Mouse (Mus musculus): Measurements from ENCODE around the gene Lrrc61. TPM values are rescaled to one million over a fixed set of nuclear protein-coding genes. Genes with fewer than 3 reads are reported as not detected.

Lrrc61 gene
- polyA plus RNA-seq, 1 experiment from 2014 or later, result 7.6 TPM

- no peak overlapping the region for H3K4me2 ChIP-seq
- no peak overlapping the region for H3K9ac ChIP-seq
- WGBS, result 84% methylated on average over 5 of the region's 5 CpGs
- H3K4me3 ChIP-seq, result no peak overlapping the region
- H3K27me3 ChIP-seq (replicated peaks), result no peaks in the 10 kb centered on the region
- ATAC-seq (ENCODE audit: extremely low read depth, insufficient number of reproducible peaks, low FRiP score, low TSS enrichment), result no peak
- no peak overlapping the region for H3K27ac ChIP-seq (replicated peaks)
- H3K36me3 ChIP-seq, result peaks cover 45% of the 10 kb centered on the region
- H3K9me3 ChIP-seq, result no peaks in the 10 kb centered on the region
- peaks cover 3% of the 10 kb centered on the region; the same call in 1 of the 2 replicates for H3K4me1 ChIP-seq
Observed at GRCm38 (mm10) chr6:48614756-48615155, 60.2 kb downstream of the Lrrc61 start.

GRCm38 (mm10) chr6:48620031-48620430 lies 65.4 kb downstream of the Lrrc61 start:
- Histone ChIP-seq H3K9ac (no peak overlapping the region), H3K9me3 (no peaks in the 10 kb centered on the region)
- no peak for ATAC-seq (ENCODE audit: extremely low read depth, insufficient number of reproducible peaks, low FRiP score, low TSS enrichment)

More at GRCm38 (mm10) chr6:48620031-48620430, 65.4 kb downstream of the Lrrc61 start:
- Histone ChIP-seq H3K27ac (replicated peaks) (no peak overlapping the region), H3K4me3 (no peak overlapping the region), H3K4me2 (no peak overlapping the region), H3K27me3 (replicated peaks) (peaks cover 3% of the 10 kb centered on the region; the same call in 1 of the 2 replicates), H3K4me1 (no peaks in the 10 kb centered on the region), H3K36me3 (peaks cover 48% of the 10 kb centered on the region)
- WGBS, result 88% methylated on average over 30 of the region's 30 CpGs

Other genes starting within 250 kb of the Lrrc61 start
- gene Krba1, start 159.2 kb upstream of the Lrrc61 start, polyA plus RNA-seq (2015; fragmentation: Nextera tagmentation; extraction: Ambion mirVana), result 15.4 and 17.8 TPM in 2 replicates
- gene Zfp467, start 109.0 kb upstream of the Lrrc61 start, polyA plus RNA-seq (2015; fragmentation: Nextera tagmentation; extraction: Ambion mirVana), result 16.1 and 20.8 TPM in 2 replicates
- gene Sspo, start 106.6 kb upstream of the Lrrc61 start, polyA plus RNA-seq (2015; fragmentation: Nextera tagmentation; extraction: Ambion mirVana), result 0.22 and 0.27 TPM in 2 replicates
- 18.2 and 22.7 TPM in 2 replicates for gene Atp6v0e2, start 17.2 kb upstream of the Lrrc61 start, polyA plus RNA-seq (2015; fragmentation: Nextera tagmentation; extraction: Ambion mirVana)
- 29.7 and 35.8 TPM in 2 replicates for gene Rarres2, start 18.0 kb downstream of the Lrrc61 start, polyA plus RNA-seq (2015; fragmentation: Nextera tagmentation; extraction: Ambion mirVana)
- gene Gm45021, start 34.8 kb downstream of the Lrrc61 start, polyA plus RNA-seq (2015; fragmentation: Nextera tagmentation; extraction: Ambion mirVana), result 0.86 TPM in 1 of 2 replicates, not detected in the other
- 22.5 and 24.6 TPM in 2 replicates for gene Repin1, start 39.1 kb downstream of the Lrrc61 start, polyA plus RNA-seq (2015; fragmentation: Nextera tagmentation; extraction: Ambion mirVana)
- gene Gm44965, start 39.1 kb downstream of the Lrrc61 start, polyA plus RNA-seq (2015; fragmentation: Nextera tagmentation; extraction: Ambion mirVana), result not detected in 2 replicates
- 4.8 and 5.5 TPM in 2 replicates for gene Zfp775, start 47.3 kb downstream of the Lrrc61 start, polyA plus RNA-seq (2015; fragmentation: Nextera tagmentation; extraction: Ambion mirVana)
- gene AI854703, start 72.0 kb downstream of the Lrrc61 start, polyA plus RNA-seq (2015; fragmentation: Nextera tagmentation; extraction: Ambion mirVana), result 1.2 TPM in 2 replicates
- 1.1 and 1.2 TPM in 2 replicates for gene Gimap8, start 92.4 kb downstream of the Lrrc61 start, polyA plus RNA-seq (2015; fragmentation: Nextera tagmentation; extraction: Ambion mirVana)
- gene Gimap9, start 121.3 kb downstream of the Lrrc61 start, polyA plus RNA-seq (2015; fragmentation: Nextera tagmentation; extraction: Ambion mirVana), result 7.5 and 8.7 TPM in 2 replicates
- gene Gimap4, start 129.8 kb downstream of the Lrrc61 start, polyA plus RNA-seq (2015; fragmentation: Nextera tagmentation; extraction: Ambion mirVana), result 18.4 and 19.1 TPM in 2 replicates
- 33.4 TPM in 2 replicates for gene Gimap6, start 153.4 kb downstream of the Lrrc61 start, polyA plus RNA-seq (2015; fragmentation: Nextera tagmentation; extraction: Ambion mirVana)
- 3.7 and 5.0 TPM in 2 replicates for gene Gm28053, start 163.8 kb downstream of the Lrrc61 start, polyA plus RNA-seq (2015; fragmentation: Nextera tagmentation; extraction: Ambion mirVana)
- not detected in 2 replicates for gene Gimap7, start 163.8 kb downstream of the Lrrc61 start, polyA plus RNA-seq (2015; fragmentation: Nextera tagmentation; extraction: Ambion mirVana)
- gene Gimap1, start 184.3 kb downstream of the Lrrc61 start, polyA plus RNA-seq (2015; fragmentation: Nextera tagmentation; extraction: Ambion mirVana), result 24.2 and 27.5 TPM in 2 replicates
- gene Gimap5, start 191.4 kb downstream of the Lrrc61 start, polyA plus RNA-seq (2015; fragmentation: Nextera tagmentation; extraction: Ambion mirVana), result 7.2 and 8.2 TPM in 2 replicates
- 0.06 TPM in 1 of 2 replicates, not detected in the other for gene Gimap3, start 216.1 kb downstream of the Lrrc61 start, polyA plus RNA-seq (2015; fragmentation: Nextera tagmentation; extraction: Ambion mirVana)